Mouse (Mus musculus) thymus, postnatal 10 days (tissue): ENCODE data around the gene Fxn.
A peak's percentile ranks its signal among the peaks of the same experiment; 100 is the strongest.

ENCODE experiments used
- DNase-seq, 2 experiments: peaks; one replicate each; pipeline ENCODE4 v3.0.0; 2021; ENCODE audit warnings: low spot score in 2 of 2

The Fxn gene

DNA sequence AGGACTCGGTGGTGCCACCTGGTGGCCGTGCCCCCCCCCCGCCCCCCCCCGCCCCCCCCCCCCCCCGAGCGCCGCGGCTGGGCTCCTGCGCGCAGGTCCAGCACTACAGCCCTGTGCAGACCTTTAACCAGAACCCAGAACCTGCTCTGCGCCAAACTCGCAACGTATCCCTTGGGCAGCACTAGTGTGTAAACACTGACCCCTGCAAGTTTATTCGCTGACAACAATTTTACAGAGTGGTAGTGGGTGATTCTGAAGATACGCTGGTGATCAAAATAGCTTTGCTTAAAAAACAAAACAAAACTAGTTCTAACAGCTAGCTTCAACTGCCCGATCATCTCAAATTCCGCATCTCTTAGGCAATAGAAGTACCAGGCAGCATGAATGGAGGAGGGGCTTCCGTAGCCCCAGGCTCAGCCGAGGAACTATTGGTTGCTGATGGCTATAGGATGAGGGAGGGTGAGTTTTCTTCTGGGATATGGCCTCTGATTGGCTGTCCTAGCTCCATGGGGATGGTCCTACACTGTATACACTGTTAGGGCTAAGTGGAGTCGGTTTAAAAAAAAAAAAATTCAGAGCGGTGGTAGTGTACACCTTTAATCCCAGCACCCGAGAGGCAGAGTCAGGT, at the start of gene Fxn:
Fxn (minus strand) TSS at position 5 of the 628 bp plus-strand sequence.
- DNase-seq: peak; percentile 30 to 47

DNA sequence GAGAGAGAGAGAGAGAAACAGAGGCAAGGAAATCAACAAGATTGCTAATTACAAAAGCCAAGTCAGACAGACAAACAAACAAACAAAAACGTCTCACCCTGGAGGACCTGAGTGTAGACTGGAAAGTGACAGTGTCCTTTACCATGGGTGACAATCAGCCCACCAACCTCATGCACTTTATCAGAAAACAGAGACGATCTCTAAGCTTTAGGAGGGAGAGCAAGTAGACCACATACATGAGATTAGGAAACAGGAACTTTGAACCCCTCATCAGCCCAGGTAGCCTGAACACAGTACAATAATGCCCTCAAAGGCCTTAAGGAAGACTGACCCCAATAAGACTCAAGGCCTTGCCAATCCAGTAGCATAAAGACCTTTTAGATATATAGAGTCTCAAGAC, 47.5 kb upstream of the Fxn start:
- DNase-seq: no peak

DNA sequence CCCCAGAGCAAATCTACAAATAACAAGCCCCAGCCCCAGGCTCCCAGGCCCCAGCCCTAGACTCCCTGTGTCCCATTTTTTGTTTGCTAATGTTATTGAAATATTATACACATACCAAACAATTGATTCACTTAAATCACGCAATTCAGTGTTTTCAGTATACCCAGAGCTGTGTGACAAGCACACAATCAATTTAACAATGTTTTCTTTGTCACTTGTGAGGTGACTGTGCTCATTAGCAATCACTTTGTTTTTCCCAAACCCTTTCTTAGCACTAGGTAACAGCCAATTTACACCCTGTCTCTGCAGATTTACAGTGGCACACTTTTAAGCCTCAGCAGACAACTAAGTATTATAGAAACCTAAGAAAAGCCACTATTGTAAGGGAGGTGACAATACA, 46.6 kb upstream of the Fxn start:
- DNase-seq: no peak

DNA sequence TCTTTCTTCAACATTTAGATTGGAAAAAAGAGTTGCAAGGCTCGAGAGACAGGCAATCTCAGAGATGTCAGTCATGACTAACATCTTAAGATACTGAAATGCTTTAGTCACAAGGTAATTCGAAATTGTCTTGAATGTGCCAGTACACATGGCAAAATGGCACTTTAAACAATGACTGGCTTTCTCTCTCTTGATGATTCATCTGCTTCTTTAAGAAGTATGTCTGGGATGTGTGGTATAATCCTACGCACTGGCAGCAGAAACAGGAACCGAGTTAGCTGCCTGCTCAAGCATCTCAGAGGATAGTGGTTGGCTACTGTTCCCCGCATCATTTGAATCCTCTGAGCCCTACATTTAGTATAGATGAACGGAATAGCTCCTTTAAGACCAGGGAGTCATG, 45.3 kb upstream of the Fxn start:
- DNase-seq: no peak

DNA sequence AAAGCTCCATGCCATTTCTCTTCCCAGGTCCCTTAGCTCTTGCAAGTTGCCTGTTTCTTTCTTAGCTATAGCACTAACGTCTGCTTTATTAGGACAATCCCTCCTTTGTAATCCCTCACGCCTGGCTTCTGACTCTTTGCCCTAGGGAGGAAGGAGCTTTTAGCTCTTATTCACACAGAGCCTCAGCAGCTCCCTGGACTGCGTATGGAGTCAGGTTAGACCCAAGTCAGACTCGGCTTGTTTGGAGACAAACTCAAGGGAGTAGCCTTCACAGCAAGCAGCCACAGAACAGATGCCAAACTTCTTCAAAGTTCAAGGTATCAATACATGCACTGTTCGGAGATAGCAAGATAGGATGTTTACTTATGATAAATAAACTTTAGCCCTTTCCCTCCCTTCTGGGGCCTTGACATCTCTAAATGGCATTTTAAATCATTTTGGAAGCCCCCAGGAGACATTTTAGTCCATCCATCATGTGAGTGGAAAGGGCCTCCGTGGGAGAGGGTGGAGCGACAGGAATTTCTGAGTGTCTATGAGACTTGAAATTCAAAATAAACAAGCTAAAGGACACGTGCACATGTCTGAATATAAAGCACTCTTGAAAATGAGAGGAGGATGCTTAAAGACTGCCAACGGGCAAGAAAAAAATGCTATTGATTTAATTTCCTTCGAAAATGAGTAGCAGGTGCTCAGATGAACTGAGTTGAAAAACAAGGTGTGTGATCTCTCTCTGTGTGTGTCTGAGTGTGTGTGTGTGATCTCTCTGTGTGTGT, 43.6 kb upstream of the Fxn start:
- no peak for DNase-seq

DNA sequence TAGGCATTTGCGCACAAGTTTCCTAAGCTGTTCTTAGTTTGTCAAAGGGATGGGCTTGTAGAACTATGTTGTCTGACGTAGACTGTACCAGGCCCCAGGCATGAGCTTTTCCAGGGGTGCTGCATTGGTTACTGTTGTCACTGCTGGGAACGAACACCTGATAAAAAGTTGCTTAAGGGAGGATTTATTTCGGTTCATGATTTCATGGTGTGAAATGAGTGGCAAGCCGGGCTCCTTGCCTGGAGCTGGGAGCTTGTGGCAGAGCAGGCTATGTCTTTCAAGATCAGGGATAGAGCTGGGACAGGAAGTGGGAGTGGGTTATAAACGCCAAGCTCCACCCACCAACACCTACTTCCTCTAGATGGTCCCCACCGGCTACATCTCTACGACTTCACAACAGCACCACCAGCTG, 41.5 kb upstream of the Fxn start:
- no peak for DNase-seq

DNA sequence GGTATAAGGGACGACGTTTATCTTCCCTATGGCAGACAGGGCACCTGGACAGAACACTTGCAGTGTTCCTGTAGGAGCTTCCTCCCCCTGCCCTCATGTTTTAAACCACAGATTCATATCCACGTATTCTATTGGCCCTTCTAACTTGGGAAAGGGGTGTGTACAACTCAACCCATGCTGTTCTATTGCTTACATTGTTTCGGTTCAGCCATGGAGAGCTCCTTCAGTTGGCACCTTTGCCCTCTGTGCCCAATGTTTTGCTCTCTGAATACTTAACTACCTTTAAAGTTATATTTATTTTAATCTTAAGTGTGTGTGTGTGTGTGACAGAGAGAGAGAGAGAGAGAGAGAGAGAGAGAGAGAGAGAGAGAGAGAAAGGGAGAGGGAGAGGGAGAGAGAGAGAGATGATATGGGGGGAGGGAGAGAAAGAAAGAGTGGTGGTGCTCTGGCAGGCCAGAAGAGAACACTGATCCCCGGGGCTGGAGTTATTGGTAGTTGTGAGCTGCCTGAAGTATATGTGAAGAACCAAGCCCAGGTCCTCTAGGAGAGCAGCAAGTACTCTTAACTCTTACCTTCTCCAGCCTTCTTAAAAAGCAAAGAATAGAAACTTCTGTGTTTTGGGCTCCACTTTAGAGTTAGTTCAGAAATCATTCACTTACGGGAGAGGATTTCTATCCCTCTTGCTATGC, 41.0 kb upstream of the Fxn start:
- DNase-seq: no peak

DNA sequence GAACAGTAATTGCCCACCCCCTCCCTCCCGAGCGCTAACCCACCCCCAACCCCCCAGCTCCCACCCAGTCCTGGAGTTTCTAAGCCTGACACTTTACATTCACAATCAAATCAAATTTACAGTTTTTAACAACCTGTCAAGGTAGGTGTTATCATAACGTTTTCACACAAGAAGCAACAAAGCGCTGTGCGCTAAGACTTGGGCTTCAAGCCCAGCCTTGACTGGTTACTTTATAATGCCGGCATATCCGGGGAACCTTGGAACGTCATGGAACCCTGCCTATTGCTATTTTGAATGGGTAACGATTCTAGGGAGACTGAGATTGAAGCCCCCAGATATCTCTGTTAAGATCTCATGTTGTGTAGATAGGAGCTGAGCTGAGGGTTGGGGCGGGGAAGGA, 37.8 kb upstream of the Fxn start:
- no peak for DNase-seq

DNA sequence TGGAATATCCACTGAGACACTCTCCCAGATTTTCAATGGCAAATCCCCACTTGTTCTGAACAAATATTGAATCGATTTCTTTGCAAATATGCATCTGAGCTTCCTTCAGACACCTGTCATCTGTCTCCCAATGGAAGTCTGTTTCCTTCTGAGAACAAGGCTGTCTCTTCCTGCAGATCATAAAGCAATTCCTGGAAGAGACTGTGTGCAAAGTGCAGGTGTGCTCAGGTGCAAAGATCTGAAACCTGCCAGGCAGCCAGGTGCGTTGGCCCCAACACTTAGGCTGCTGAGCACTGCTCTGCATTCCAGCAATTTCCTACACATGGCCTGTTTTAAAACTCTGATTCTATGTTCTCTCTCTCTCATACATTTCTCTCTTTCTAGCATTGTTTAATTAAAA, 37.3 kb upstream of the Fxn start:
- DNase-seq: no peak

DNA sequence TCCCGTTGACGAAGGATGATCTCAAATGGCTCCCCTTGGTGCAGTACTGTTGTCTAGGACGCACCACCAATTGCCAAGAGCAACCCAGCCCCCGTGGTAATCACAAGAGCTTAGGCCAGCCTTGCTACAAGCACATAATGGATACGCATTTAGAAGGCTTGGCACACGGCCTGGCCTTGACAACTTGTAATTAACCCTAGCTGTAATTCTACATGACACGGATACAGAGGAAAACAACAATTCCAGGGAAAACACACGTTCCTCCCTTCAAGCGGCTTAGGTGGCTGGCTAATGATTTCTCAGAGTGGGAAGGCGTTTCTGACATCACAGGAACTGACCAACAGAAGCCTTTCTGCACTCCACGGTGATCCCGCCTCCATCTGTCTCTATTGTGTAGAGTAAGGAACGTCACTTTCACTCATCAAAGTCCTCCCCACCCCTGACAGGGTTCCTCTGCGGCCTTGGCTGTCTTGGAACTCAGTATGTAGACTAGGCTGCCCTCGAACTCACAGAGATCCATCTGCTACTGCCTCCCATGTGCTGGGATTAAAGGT, 36.7 kb upstream of the Fxn start:
- no peak for DNase-seq

DNA sequence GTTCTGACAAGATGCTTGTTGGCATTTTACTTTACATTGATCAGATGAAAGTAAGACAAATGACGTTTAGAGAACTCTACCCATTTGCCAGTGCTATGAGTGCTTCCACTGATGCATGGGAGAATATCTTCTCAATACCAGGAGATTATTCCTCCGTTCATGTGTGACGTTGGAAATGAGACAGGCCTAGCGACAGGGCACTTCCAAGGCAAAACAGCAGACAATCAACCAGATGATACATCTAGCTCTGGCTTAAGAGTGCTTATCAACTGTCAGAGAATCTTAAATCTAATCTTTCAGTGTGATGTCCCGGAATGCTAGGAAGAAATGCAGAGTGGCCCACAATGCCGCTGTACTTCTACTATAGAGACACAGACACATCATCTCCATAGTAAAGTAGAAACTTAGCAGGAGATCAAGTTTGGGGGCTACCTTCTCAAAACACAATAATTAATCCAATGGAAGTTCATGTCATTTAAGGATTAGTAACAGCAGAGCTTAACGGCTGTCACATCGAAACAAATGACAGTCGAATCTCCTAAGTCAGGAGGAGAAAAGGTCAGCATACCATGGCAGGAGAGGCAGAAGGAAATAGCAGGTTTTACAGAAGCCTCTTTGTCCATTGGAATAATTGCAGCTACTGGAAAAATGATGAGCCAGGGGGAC, 35.8 kb upstream of the Fxn start:
- DNase-seq: no peak

DNA sequence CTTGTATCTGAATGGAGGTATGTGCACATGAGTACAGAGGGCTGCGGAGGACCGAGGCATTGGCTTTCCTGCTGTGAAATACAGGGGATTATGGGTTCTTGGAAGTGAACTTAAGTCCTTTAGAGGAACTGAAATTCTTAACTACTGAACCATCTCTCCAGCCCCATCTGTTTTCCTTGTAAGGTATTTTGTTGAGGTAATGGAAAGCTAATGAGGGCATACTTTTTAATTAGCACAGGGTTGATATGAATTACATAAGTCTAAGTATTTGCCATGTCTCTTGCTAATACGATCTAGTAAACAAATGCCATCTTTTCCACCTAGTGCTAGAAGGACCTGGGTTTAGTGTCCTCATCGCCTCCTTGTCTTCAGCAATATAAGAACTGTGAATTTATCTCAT, 34.8 kb upstream of the Fxn start:
- DNase-seq: no peak

DNA sequence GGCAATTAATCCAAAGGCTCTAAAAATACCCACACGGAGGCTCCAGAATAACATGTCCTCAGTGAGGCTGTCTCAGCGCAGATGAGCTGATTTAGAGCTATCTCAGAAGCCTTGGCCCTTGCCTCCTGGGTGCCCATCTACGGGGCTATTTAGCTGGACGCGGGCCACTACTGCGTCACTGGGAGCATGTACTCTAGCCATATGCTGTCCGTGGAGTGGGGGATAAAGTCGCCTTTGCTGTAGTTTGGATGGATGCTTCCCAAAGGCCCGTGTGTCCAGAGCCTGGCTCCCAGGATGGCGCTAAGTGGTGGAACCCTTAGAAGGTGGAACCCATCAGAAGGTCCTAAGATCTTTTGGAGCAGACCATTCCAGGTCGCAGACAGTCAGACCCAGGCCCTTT, 34.3 kb upstream of the Fxn start:
- no peak for DNase-seq

DNA sequence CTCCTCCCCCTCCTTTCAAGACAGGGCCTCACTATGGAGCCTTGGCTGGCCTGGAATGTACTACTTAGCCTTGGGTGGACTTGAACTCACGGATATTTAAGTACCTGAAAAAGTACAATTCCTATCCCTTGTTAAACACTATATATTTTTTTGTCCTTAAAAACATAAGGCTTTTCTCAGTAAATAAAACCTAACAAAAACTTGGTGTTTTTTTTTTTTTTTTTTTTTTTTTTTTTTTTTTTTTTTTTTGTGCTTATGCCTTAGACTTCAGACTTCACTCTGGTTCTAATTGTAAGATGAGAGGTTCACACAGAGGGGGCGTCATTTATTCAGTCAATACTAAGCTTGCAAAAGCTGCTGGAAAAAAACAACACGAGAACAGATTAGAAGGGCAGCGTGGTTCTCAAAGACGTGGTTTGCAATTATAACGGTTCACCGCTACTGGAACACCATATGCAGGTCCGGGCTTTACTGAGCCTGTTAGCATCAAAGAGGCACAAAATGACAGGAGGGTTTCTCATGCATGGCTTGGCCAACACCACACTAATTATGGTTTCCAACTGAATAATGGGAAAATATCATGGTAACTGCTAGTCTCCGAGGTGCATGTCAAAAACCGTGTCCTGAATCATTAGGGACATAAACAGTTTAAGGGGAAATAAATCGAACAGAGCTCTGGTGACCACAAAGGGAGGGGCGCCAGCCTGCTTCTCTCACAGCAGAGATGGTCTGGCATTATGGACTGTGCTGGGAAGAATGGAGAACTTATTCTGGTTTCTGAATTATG, 32.3 kb upstream of the Fxn start:
- DNase-seq: no peak

DNA sequence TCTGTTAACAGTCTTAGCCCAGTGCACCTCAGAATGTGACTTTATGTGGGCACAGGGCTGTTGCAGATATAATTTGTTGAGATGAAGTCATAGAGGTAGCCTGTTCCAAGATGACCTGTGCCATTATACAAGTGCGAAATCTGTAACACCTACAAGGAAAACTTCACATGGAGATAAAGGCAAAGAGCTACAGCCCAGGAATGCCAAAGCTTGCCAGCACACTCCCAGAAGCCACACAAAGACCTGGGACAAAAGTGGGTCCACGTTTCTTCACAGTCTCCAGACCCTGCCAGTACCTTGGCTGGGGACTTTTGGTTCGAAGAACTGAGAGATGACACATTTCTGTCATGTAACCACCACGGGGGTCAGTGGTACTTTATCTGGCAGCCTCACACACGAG, 31.6 kb upstream of the Fxn start:
- no peak for DNase-seq

DNA sequence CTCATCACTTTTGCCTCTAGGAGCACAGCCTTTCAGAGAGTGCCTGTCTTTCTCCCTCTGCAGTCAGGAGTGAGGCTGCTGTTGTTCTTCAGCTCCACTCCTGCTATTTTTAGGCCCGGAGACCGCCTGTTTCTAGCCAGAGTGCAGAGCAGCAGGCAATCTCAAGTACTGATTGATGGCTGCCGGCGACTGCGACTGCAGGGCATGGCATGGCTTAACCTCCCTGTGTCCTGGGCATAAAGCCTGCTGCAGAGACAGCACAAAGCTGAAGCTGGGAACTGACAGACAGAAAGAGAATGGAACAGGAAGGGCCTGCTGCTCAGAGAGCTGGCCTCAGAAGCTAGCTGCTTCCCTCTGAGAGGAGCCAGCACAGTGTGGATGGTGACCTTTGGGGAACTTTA, 27.9 kb upstream of the Fxn start:
- no peak for DNase-seq

DNA sequence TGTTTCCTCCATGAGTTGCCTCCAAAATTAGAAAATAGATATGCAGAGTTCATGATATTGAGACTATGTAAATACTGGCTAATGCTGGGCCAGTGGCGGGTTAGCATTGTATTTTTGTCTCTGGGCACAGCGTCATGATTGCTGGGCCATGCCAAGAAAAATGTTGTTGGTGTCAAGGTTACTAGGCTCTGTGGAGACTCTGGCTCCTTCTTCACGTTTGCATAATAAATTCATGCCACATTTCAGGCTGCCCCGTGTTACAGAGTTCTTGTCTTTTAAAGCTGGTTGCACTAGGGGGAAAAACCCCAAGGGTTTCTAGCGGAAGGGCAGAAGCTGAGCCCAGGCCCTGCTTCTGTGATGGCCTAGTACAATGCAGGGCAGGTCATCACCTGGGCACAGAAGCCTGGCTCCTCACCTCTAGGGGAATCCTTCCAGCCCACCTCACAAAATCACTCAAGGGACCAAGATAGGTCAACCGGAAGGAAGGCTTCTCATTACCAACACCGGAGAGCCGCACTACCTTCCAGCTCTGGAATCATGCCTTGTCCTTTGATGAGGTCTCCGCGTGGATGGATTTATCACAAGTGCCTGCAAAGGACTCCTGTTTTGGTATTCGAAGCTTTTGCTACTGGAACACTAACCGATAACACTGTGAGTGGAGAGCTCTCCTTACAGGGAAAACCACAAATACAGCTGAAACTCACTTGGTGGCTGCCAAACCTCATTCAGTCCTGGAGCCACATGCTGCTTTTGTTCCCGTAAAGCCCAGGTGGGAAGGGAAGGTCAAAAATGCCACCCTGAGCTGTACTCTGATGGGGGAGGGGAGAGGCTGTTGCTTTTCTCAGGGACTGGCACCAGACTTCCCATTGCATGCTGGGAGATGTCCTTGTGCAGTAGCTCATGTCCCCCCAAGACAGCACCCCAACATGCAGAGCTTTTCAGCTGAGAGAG, 27.1 kb upstream of the Fxn start:
- no peak for DNase-seq

DNA sequence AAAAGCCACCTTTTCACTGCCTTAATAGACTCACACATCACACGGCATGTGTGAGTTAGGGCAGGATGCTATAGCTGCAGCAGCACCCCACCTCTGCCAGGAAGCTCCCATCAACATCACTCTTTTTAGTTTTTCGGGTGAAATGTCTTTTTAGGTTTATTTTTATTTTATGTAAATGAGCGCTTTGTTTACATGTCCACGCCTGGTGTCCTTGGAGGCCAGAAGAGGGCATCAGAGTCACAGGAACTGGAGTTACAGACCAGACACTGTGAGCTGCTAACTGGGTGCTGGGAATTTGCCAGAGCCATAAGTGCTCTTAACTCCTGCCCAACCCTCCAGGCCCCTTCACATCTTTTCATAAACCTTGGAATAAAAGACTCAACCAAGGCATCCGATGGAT, 25.9 kb upstream of the Fxn start:
- no peak for DNase-seq

DNA sequence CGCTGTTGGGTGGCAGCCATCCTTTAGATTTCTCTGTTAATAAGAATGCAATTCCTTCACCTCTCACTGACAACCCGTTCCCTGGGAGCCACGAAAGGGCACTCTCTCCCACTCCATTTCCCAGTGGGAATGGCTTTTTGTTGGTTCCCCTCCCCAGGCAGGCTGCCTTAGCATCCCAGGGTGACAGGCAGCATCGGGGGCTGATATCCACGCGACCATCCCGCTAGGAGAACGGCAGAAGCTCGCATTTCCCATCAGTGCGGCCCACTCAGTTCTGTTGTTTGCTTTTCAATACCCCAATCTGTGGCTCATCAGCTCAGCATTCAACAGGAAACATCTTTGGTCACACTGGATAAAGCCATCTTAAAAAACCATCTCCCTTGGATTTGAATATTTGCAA, 21.8 kb upstream of the Fxn start:
- no peak for DNase-seq

DNA sequence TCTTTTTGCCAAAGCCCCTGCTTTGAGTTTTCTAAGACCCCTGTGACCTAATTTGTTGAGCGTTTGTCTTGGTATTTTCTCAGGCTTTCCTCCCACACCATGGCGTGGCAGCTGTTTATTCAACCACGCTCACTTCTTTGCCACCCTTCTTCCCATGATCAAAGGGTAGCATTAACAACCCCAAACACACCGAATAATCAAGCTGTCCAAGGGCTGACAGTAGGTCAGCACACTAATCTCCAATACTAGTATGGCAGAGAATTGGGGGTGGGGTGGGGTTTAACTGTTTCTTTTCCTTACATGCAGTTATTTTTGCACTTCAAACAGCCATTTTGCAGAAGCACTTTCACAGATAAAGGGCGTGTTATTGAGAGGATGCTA, 21.4 kb upstream of the Fxn start:
- no peak for DNase-seq
